Mouse (Mus musculus) cerebellum, adult 9-10 months (tissue): ENCODE measurements at regions not wholly inside any gene's neighbourhood (a gene's known extent, or its start where the extent isn't known, plus 50 kb on each side); places are given as distances from the start of the nearest gene placed in this dataset.

Experiments
- DNase-seq: peaks from one replicate; pipeline ENCODE4 v3.0.0; 2022

DNA sequence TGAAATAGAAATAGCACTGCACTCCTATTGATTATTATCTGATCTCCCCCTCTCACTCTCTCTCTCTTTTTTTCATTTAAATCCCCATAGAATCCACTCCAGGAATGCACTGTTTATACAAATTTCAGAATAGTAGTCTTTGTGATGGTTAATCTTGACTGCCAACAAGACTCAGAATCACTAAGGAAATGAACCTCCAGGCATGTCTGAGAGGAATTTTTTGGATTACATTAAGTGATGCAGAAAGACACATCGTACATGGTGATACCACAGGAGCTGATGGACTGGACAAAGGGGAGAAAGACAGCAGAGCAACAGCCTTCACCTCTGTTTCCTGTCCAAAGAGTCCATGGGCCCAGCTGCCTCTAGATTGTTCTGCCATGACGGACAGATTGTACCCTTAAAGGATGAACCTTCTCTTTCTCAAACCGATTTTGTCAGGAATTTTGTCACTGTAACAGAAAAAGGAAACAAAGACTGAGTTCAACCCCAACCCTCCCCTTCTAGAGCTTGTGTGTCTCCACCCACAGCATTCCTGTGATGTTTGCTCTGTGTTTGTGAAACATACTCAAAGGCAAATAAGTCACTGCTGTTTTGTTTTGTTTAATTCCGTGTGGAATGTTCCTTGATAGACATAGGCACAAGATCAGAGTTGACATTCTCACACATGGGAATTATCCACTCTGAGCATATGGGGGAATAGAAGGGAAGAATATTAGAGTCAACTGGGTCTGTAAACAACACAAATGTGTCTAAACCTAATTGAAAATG, 59.1 kb upstream of the Gm34302 start:
- no peak for DNase-seq

DNA sequence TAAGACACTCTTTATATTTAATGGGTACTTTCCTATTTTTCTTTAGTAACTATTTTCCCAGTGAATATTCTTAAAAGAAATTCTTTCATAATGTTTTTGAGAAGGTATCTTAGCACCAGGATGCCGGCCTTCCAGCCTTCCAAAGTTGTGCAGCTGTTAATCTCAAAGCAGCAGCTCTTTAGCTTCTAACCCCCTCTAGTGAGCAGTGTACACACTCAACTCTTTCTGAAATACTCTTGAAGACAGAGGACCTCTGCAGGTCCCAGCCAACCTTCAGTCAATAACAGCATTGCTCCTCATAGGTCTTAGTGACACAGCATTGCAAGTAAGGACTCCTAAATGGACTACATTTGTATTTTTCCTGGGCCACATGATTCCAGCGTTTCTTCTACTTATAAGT, 55.2 kb upstream of the Gm34302 start:
- DNase-seq, result no peak

DNA sequence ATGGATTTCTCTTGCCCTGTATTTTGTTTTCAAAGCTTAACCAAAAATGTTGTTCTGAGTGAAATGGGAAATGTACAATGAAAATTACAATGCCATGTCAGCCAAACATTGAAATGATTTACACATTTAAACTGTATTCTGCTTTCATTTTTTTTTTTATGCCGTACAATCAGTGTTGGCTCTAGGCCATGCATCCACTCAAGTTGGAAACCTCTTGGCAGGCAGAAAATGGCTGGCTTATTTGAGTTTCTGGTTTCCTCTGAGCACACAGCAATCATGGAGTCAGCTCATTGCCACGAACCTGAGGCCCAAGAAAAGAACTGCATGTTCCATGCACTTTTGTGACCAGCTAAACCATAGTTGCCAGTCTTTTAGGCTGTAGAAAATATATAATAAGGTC, 50.5 kb upstream of the Gm34302 start:
- DNase-seq, result no peak
